Mouse (Mus musculus) MEL (cell line): ENCODE data around the gene Sbsn. TPM values are rescaled to one million over a fixed set of nuclear protein-coding genes. Genes with fewer than 3 reads are reported as not detected.

Experiments
- DNase-seq: peaks from one replicate; pipeline ENCODE4 v3.0.0; 2011; ENCODE audit warnings: low read depth, low spot score
- H3K27ac ChIP-seq: 2 replicates; pipeline ENCODE4 v1.5.1; 2012; ENCODE audit warnings: low read depth, mild to moderate bottlenecking, control low read depth, low read length, moderate library complexity; ENCODE audit not compliant: control insufficient read depth
- H3K27me3 ChIP-seq, 2 experiments: fragments of 150-350 bp in 1 of 2; sonication (generic) in 1 of 2; 2 replicates each; pipeline ENCODE4 v1.6.1; 2012; ENCODE audit warnings: low read length in 2 of 2, mild to moderate bottlenecking in 2 of 2, improper control_type of control experiment in 1 of 2, moderate library complexity in 1 of 2; ENCODE audit not compliant: insufficient read depth in 2 of 2, control insufficient read depth in 1 of 2
- H3K36me3 ChIP-seq, 2 experiments: 2 replicates each; pipeline ENCODE4 v1.6.1; 2012 to 2014; ENCODE audit warnings: low read length in 2 of 2, improper control_type of control experiment in 1 of 2, inconsistent platforms in 1 of 2, mild to moderate bottlenecking in 1 of 2; ENCODE audit not compliant: insufficient read depth in 2 of 2, control insufficient read depth in 1 of 2
- H3K4me1 ChIP-seq, 2 experiments: fragments of 150-350 bp in 1 of 2; sonication (generic) in 1 of 2; 2 replicates each; pipeline ENCODE4 v1.6.1; 2012; ENCODE audit warnings: low read length in 2 of 2, improper control_type of control experiment in 1 of 2, mild to moderate bottlenecking in 1 of 2; ENCODE audit not compliant: insufficient read depth in 2 of 2, control insufficient read depth in 1 of 2
- H3K4me3 ChIP-seq, 2 experiments: fragments of 150-350 bp in 1 of 2; sonication (generic) in 1 of 2; 2 replicates each; pipeline ENCODE4 v1.5.1; 2012; ENCODE audit warnings: low read depth in 2 of 2, low read length in 2 of 2, mild to moderate bottlenecking in 2 of 2, moderate library complexity in 2 of 2, control low read depth in 1 of 2, improper control_type of control experiment in 1 of 2; ENCODE audit not compliant: control insufficient read depth in 1 of 2, insufficient read depth in 1 of 2
- H3K79me2 ChIP-seq: 2 replicates; pipeline ENCODE4 v1.6.1; 2012; ENCODE audit warnings: mild to moderate bottlenecking, low read length, moderate library complexity; ENCODE audit not compliant: control insufficient read depth, poor library complexity, insufficient read depth
- H3K9ac ChIP-seq: 2 replicates; pipeline ENCODE4 v1.6.1; 2012; ENCODE audit warnings: low read depth, mild to moderate bottlenecking, control low read depth, low read length, moderate library complexity; ENCODE audit not compliant: control insufficient read depth, poor library complexity, severe bottlenecking
- H3K9me3 ChIP-seq: fragments of 150-350 bp; sonication (generic); replicated peaks from 2 replicates; pipeline ENCODE4 v1.6.1; 2012; ENCODE audit warnings: mild to moderate bottlenecking, low read length, improper control_type of control experiment, moderate library complexity; ENCODE audit not compliant: insufficient read depth
- BHLHE40 ChIP-seq: IDR thresholded peaks from 2 replicates; pipeline ENCODE4 v1.6.1; 2012; ENCODE audit warnings: low read depth, mild to moderate bottlenecking, inconsistent platforms, low read length, improper control_type of control experiment, borderline replicate concordance
- CHD1 ChIP-seq: IDR thresholded peaks from 2 replicates; pipeline ENCODE4 v1.6.1; 2012; ENCODE audit warnings: low read depth, mild to moderate bottlenecking, inconsistent platforms, low read length, improper control_type of control experiment
- CHD2 ChIP-seq: IDR thresholded peaks from 2 replicates; pipeline ENCODE4 v1.6.1; 2011; ENCODE audit warnings: low read length, improper control_type of control experiment
- EP300 ChIP-seq, 2 experiments: IDR thresholded peaks; 2 replicates each; pipeline ENCODE4 v1.6.1; 2011; ENCODE audit warnings: improper control_type of control experiment in 2 of 2, low read length in 2 of 2, low read depth in 1 of 2, mild to moderate bottlenecking in 1 of 2
- GABPA ChIP-seq: IDR thresholded peaks from 2 replicates; pipeline ENCODE4 v1.6.1; 2012; ENCODE audit warnings: low read depth, mild to moderate bottlenecking, inconsistent platforms, low read length, improper control_type of control experiment, moderate library complexity
- GATA1 ChIP-seq: IDR thresholded peaks from 2 replicates; pipeline ENCODE4 v1.6.1; 2011; ENCODE audit warnings: low read depth, low read length, improper control_type of control experiment
- MAX ChIP-seq: IDR thresholded peaks from 2 replicates; pipeline ENCODE4 v1.6.1; 2011; ENCODE audit warnings: low read length, improper control_type of control experiment
- MXI1 ChIP-seq: IDR thresholded peaks from 2 replicates; pipeline ENCODE4 v1.6.1; 2011; ENCODE audit warnings: mild to moderate bottlenecking, low read depth, low read length, improper control_type of control experiment
- MYB ChIP-seq: IDR thresholded peaks from 2 replicates; pipeline ENCODE4 v1.6.1; 2011; ENCODE audit warnings: mild to moderate bottlenecking, low read depth, low read length, improper control_type of control experiment
- RCOR1 ChIP-seq: IDR thresholded peaks from 2 replicates; pipeline ENCODE4 v1.6.1; 2012; ENCODE audit warnings: low read depth, mild to moderate bottlenecking, inconsistent platforms, low read length, improper control_type of control experiment
- TAL1 ChIP-seq: IDR thresholded peaks from 2 replicates; pipeline ENCODE4 v1.6.1; 2012; ENCODE audit warnings: mild to moderate bottlenecking, inconsistent platforms, low read length, moderate library complexity, mixed read lengths
- TCF12 ChIP-seq: IDR thresholded peaks from 2 replicates; pipeline ENCODE4 v1.6.1; 2014; ENCODE audit warnings: low read depth, mild to moderate bottlenecking, inconsistent platforms, low read length, improper control_type of control experiment, moderate library complexity
- USF1 ChIP-seq: IDR thresholded peaks from 2 replicates; pipeline ENCODE4 v1.6.1; 2014; ENCODE audit warnings: low read depth, mild to moderate bottlenecking, inconsistent platforms, low read length, improper control_type of control experiment, moderate library complexity
- ZKSCAN1 ChIP-seq: IDR thresholded peaks from 2 replicates; pipeline ENCODE4 v1.6.1; 2012; ENCODE audit warnings: low read depth, mild to moderate bottlenecking, inconsistent platforms, low read length, improper control_type of control experiment, moderate library complexity
- ZNF384 ChIP-seq: IDR thresholded peaks from 2 replicates; pipeline ENCODE4 v1.6.1; 2012; ENCODE audit warnings: low read depth, mild to moderate bottlenecking, inconsistent platforms, low read length, improper control_type of control experiment
- polyA plus RNA-seq, 2 experiments: library from polyadenylated mRNA; stranded (reverse) in 1 of 2; unstranded in 1 of 2; fragments of >175 nt in 1 of 2; fragments of >200 nt in 1 of 2; gene quantifications; 2 replicates each; pipeline versions ENCODE4 v1.2.1 to v1.2.4; 2012; ENCODE audit warnings: low replicate concordance in 2 of 2, low read depth in 1 of 2; ENCODE audit not compliant: insufficient read length in 2 of 2, insufficient read depth in 1 of 2, missing spikeins in 1 of 2
- total RNA-seq: library from RNA; depleted of rRNA; stranded (reverse); fragments of 300-350 nt; gene quantifications from 2 replicates; pipeline ENCODE4 v1.2.3, GENCODE M21; 2012; rRNA removed

Gene Sbsn
- total RNA-seq (1.2 TPM in 1 of 2 replicates, not detected in the other), polyA plus RNA-seq (under 1 TPM in 1 of 2 experiments, not detected in 1; 0.17 TPM)

DNA sequence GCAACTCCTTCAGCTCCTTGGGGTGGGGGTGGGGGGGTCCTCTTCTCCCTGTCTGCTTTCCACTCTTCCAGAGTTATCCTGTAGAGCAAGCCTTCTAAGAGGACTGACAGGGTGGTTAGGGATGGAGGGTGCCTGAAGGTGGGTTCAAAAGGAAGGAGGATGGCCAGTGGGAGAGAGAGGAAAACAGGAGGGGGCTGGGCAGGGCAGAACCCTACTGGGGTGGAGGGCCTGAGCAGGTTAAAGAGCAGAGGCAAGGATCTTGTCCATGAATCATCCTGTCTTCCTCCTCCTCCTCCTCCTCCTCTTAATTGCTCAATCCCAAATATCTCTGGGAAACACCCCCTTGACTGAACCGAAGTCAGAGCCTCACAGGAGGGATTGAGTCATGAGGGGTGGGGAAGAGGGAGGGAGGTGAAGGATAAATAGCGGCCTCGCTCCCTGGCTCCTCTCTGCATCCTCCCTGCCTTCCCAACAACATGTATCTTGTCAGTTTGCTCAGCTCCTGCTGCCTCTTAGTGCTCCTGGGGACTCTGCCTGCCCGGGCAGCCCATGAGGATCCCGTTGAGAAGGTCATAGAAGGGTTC lies at the start of gene Sbsn:
Gene Sbsn (plus strand): TSS at position 386 of the 584 bp plus-strand sequence.
- H3K4me3 ChIP-seq, result no peak within 1 kb of the TSS
- no peaks in the 10 kb centered on the region for H3K9me3 ChIP-seq
- H3K27ac ChIP-seq, result no peak within 1 kb of the TSS
- DNase-seq, result no peak
- no peak within 1 kb of the TSS for H3K9ac ChIP-seq
- no peaks in the 10 kb centered on the region for H3K4me1 ChIP-seq
- no peaks in the 10 kb centered on the region for H3K79me2 ChIP-seq
- H3K36me3 ChIP-seq, result no peaks in the 10 kb centered on the region
- TF ChIP-seq CHD2 (no peak), BHLHE40 (no peak), GABPA (no peak), MYB (no peak), TCF12 (no peak), ZKSCAN1 (no peak), RCOR1 (no peak), ZNF384 (no peak), CHD1 (no peak), MXI1 (no peak)
- H3K27me3 ChIP-seq, result no peaks in the 10 kb centered on the region; a peak in 2 of 4 replicates

GRCm38 (mm10) chr7:30706214-30706882 lies 44.9 kb upstream of the Sbsn start:
- Histone ChIP-seq H3K9me3 (no peaks in the 10 kb centered on the region), H3K27me3 (no peaks in the 10 kb centered on the region; a peak in 2 of 4 replicates), H3K79me2 (no peaks in the 10 kb centered on the region), H3K4me1 (peaks cover 5 to 16% of the 10 kb centered on the region in 2 experiments), H3K36me3 (peaks cover 0 to 13% of the 10 kb centered on the region in 2 experiments; a peak in 2 of 4 replicates), H3K27ac (no peak overlapping the region), H3K4me3 (no peak overlapping the region), H3K9ac (no peak overlapping the region)
- DNase-seq, result peak; percentile 38
- TF ChIP-seq TAL1, result no peak
- TF ChIP-seq EP300 (IDR thresholded peaks at IDR 0.05; ENCODE audit: low read depth in 1 of 2, low read length in 2 of 2), result peak in 1 of 2 experiments; percentile 36; a peak in 1 of 4 replicates
- TF ChIP-seq MAX, result no peak
- TF ChIP-seq TCF12, result 0 out of 2 replicates have a peak, but pooled peaks have one; percentile 21
- peak; percentile 34; the same call in 1 of the 2 replicates for TF ChIP-seq GATA1
- no peak for TF ChIP-seq USF1
